Mouse (Mus musculus) cortical plate, adult 2 months (tissue): ENCODE results near the gene Obscn.

ENCODE experiments used
- CTCF ChIP-seq: fragments of 200-500 bp; IDR thresholded peaks from 2 replicates; pipeline ENCODE4 v1.5.1; 2011; ENCODE audit warnings: mild to moderate bottlenecking, control low read depth, low read length; ENCODE audit not compliant: insufficient read depth; ENCODE audit errors: extremely low read depth
- POLR2A ChIP-seq: fragments of 200-500 bp; IDR thresholded peaks from 2 replicates; pipeline ENCODE4 v1.6.1; 2011; ENCODE audit warnings: mild to moderate bottlenecking, low read length, control low read depth; ENCODE audit not compliant: insufficient read depth; ENCODE audit errors: extremely low read depth

DNA sequence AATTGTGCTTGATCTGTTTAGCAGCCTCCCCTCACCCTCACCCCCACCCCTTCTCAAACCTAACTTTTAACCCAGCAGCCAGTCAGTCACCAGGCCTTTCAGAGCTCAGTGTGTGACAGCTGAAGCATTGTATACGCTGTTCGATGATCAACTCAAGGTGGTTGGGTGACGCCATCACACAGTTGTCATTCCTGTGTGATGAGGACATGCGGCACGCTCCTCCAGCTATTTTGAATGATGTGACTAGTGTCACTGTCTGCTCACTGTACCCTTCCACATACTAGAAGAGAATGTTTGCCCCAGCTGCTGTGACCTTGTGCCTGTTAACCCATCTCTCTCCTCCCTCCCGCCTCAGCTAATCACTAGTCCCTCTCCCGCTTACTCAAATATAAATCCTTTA lies 18.0 kb upstream of the Obscn start:
- no peak for TF ChIP-seq CTCF
- no peak for TF ChIP-seq POLR2A
